Mouse (Mus musculus): ENCODE data around the gene Ilk. TPM values are rescaled to one million over a fixed set of nuclear protein-coding genes. Genes with fewer than 3 reads are reported as not detected.
"Not testable (repeated sequence)": the region's sequence is repeated elsewhere in the genome, so short reads cannot be mapped to it uniquely, and the experiment has no call there.

Ilk gene
- polyA plus RNA-seq, 1 experiment from 2014 or later: 439 TPM

DNA sequence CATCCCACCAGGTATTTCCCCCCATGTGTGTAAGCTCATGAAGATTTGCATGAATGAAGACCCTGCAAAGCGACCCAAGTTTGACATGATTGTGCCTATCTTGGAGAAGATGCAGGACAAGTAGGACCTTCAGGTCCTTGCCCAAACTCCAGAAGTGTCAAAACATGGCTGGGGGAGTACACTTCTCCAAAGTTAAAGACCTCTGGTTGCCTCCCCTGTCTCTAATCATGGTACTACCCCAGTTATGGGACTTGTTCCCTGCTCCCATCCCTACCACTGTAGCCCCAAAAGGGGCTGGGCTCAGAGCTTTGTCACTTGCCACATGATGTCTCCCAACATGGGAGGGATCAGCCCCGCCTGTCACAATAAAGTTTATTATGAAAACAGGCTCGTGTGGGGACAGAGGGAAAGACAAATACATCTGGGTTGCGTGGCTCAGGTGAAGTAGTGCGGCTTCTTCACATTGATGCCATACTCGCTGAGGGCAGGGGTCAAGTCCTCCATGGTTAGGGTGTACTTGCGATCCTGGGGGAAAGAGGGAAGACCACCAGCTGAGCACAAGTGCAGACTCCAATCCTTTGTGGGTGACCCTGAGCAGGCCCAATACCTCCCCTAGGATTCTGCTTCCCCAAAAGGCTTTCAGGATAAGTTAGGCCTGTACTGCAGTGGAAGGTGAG lies 6.3 kb downstream of the Ilk start:
- WGBS: 80% methylated on average over 7 of the region's 7 CpGs
- not testable (repeated sequence) for ATAC-seq (ENCODE audit: low FRiP score, low TSS enrichment); H3K4me2 ChIP-seq (replicated peaks; ENCODE audit: low read depth, low read length); H3K9ac ChIP-seq (replicated peaks; ENCODE audit: low read length); H3K27ac ChIP-seq (ENCODE audit: low read length); H3K27me3 ChIP-seq (ENCODE audit: insufficient read depth, low read length); H3K9me3 ChIP-seq (ENCODE audit: low read length)
- peaks cover 38% of the 10 kb centered on the region for H3K36me3 ChIP-seq (ENCODE audit: insufficient read depth, low read length)
- H3K4me3 ChIP-seq (ENCODE audit: low read length): peak overlapping the region; percentile 86; the same call in 1 of the 2 replicates
- peaks cover 35% of the 10 kb centered on the region for H3K4me1 ChIP-seq (ENCODE audit: insufficient read depth, low read length)

DNA sequence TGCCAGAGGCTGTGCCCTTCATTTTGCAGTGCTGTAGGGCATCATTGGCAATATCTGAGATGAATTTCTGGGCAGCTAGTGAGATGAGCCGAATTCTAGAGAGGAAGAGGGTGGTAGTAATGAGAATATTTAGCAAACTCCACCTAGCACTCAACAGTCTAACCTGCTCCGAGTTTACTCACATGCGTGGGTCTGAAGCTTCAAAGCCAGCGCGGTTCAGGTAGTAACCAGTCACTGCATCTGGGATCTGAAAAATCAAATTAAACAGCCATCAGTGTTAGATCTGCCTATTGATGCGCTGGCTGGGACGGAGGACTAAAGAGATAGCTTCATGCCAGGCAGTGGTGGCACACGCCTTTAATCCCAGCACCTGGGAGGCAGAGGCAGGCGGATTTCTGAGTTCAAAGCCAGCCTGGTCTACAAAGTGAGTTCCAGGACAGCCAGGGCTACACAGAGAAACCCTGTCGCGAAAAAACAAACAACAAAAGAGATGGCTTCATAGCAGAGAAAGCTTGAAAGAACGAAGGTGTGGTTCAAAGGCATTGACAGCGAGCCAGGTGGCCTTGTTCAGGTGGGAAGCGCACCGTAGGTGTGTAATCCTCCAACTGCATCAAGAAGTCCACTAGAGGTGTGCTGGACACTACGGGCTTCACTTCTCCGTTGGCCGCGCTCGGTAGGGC lies 7.0 kb downstream of the Ilk start:
- H3K9me3 ChIP-seq (ENCODE audit: low read length); ATAC-seq (ENCODE audit: low FRiP score, low TSS enrichment); H3K27me3 ChIP-seq (ENCODE audit: insufficient read depth, low read length): not testable (repeated sequence)
- 37% methylated on average over 20 of the region's 20 CpGs for WGBS
- H3K36me3 ChIP-seq (ENCODE audit: insufficient read depth, low read length): peaks cover 40% of the 10 kb centered on the region
- peak overlapping the region; percentile 94 for H3K9ac ChIP-seq (replicated peaks; ENCODE audit: low read length)
- peaks cover 28% of the 10 kb centered on the region for H3K4me1 ChIP-seq (ENCODE audit: insufficient read depth, low read length)
- H3K27ac ChIP-seq (ENCODE audit: low read length): peak overlapping the region; percentile 80; the same call in 1 of the 2 replicates
- peak overlapping the region; percentile 81 for H3K4me2 ChIP-seq (replicated peaks; ENCODE audit: low read depth, low read length)
- peak overlapping the region; percentile 86 for H3K4me3 ChIP-seq (ENCODE audit: low read length)

DNA sequence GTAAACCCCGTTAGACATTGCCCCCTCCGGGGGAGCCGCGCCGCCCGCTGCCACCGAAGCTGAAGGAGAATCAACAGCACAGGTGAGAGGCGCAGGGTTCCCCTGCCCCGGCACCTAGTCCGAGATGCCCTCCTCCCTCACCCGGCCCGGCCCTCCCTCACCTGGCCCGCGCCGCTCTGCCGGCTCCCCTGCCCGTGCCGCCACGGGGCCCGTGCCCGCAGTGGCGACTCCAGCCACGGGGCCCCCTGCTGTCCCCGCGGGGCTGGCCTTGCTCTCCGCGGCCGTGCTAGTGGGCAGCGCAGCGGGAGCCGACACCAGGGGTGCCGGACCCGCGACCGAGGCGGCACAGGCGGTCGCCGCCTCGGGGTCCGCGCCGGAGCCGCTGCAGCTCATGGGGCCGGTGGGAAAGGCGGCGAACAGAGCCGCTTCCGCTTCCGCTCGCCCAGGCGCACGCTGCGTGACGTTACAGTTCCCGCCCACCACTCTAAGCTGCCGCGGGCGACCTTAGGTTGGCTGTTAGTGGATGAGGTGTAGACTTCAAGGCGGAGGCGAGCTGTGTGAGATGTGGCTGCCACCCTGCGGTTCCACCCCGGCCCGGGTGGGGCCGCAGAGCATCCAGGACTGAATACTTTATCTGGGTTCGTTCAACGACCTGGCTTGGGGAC lies 7.7 kb downstream of the Ilk start, which contains the start of gene Taf10:
TSS of gene Taf10 (minus strand) at position 436 of the 665 bp plus-strand sequence.
- no peaks in the 10 kb centered on the region for H3K9me3 ChIP-seq (ENCODE audit: low read length)
- peak within 1 kb of the TSS; percentile 80 for H3K27ac ChIP-seq (ENCODE audit: low read length)
- H3K9ac ChIP-seq (replicated peaks; ENCODE audit: low read length): peak within 1 kb of the TSS; percentile 94
- H3K4me1 ChIP-seq (ENCODE audit: insufficient read depth, low read length): peaks cover 22% of the 10 kb centered on the region
- H3K27me3 ChIP-seq (ENCODE audit: insufficient read depth, low read length): no peaks in the 10 kb centered on the region
- peaks cover 44% of the 10 kb centered on the region for H3K36me3 ChIP-seq (ENCODE audit: insufficient read depth, low read length)
- H3K4me2 ChIP-seq (replicated peaks; ENCODE audit: low read depth, low read length): peak within 1 kb of the TSS; percentile 81
- H3K4me3 ChIP-seq (ENCODE audit: low read length): peak within 1 kb of the TSS; percentile 86
- under 1% methylated on average over 55 of the region's 67 CpGs for WGBS
- ATAC-seq (ENCODE audit: low FRiP score, low TSS enrichment): peak; percentile 98

DNA sequence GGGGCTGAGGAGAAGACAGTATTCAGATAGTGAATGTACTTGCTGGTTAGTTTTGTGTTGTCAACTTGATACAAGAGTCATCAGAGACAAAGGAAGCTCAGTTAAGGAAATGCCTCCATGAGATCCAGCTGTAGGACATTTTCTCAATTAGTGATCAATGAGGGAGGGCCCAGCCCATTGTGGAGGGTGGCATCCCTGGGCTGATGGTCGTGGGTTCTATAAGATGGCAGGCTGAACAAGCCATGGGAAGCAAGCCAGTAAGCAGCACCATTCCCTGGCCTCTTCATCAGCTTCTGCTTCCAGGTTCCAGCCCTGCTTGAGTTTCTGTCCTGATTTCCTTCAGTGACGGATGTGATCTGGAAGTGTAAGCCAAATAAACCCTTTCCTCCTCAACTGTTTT lies 11.4 kb downstream of the Ilk start:
- Histone ChIP-seq H3K27ac (ENCODE audit: low read length) (no peak overlapping the region), H3K9me3 (ENCODE audit: low read length) (no peaks in the 10 kb centered on the region), H3K4me2 (replicated peaks; ENCODE audit: low read depth, low read length) (no peak overlapping the region), H3K27me3 (ENCODE audit: insufficient read depth, low read length) (no peaks in the 10 kb centered on the region), H3K36me3 (ENCODE audit: insufficient read depth, low read length) (peaks cover 16% of the 10 kb centered on the region), H3K4me3 (ENCODE audit: low read length) (no peak overlapping the region), H3K9ac (replicated peaks; ENCODE audit: low read length) (no peak overlapping the region), H3K4me1 (ENCODE audit: insufficient read depth, low read length) (peaks cover 21% of the 10 kb centered on the region)
- ATAC-seq (ENCODE audit: low FRiP score, low TSS enrichment): no peak
- 78% methylated on average over 2 of the region's 2 CpGs for WGBS

DNA sequence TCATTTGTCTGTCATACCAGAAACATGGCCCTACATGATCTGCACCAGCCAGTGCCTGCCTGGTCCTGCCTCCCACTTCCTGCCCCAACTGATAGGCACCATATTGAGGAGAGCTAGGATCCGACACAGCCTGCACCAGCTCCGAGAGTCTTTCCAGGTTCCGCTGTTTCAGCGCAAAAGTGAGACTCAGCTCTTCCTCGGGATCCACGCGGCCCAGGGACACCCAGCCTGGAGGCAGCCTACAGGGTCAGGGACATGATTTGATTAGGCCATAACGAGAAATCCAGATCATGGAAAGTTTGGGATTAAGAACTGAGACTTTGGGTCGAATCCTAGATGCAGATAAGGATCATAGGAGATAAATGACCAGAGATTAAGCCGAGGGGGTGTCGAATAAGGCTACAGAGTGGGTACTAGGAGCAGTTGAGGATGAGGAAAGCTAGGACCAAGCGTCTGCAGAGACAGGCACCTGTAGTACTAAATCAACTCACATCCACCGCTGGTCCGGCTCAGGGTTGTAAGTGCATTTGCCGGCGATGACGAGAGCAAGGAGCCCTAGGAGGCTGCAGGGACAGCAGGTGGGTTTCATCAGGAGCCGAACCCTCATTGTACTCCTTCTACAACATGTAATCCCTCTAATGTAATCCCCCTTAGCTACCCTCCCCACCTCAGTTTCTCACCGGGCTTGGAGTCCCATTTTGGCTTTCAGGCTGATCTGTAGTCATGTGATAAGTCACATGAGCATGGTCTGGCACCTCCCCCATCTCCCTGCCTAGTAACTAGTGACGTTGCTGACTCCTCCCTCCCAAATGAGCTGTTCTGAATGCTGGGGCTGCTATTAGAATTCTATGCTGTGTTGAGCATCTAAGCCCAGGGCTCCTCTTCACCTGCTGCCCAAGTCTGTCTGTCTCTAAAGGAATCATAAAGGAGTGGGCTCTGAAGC lies 15.4 kb downstream of the Ilk start, which contains the start of gene Tpp1:
TSS of gene Tpp1 (minus strand) at position 745 of the 943 bp plus-strand sequence.
- Histone ChIP-seq H3K4me3 (ENCODE audit: low read length) (peak within 1 kb of the TSS; percentile 64), H3K9ac (replicated peaks; ENCODE audit: low read length) (peak within 1 kb of the TSS; percentile 80), H3K36me3 (ENCODE audit: insufficient read depth, low read length) (peaks cover 40% of the 10 kb centered on the region), H3K4me1 (ENCODE audit: insufficient read depth, low read length) (peaks cover 9% of the 10 kb centered on the region), H3K27ac (ENCODE audit: low read length) (0 out of 2 replicates have a peak within 1 kb of the TSS, but pooled peaks have one; percentile 20), H3K27me3 (ENCODE audit: insufficient read depth, low read length) (no peaks in the 10 kb centered on the region), H3K9me3 (ENCODE audit: low read length) (no peaks in the 10 kb centered on the region), H3K4me2 (replicated peaks; ENCODE audit: low read depth, low read length) (peak within 1 kb of the TSS; percentile 88)
- WGBS: 20% methylated on average over 20 of the region's 20 CpGs
- peak; percentile 94 for ATAC-seq (ENCODE audit: low FRiP score, low TSS enrichment)

DNA sequence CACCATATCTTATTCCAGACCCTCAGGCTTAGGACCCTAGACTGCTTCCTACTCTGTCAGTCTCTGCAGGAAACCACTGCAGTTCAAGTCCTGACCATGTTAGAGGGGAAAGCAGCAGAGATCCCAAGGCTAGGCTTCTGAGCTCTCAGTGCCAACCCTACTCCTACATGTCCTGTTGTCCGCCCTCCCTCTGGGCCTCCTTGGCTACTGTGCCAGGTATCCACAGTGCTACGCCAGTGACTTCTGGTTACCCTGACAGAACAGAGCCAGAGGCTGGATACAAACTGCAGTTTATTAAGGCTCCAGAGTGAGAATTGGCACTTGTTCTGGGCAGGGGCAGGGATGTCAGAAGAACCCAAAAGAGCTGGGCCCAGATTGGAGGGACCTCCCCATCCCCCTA lies 16.3 kb downstream of the Ilk start:
- ATAC-seq (ENCODE audit: low FRiP score, low TSS enrichment): peak; percentile 16
- Histone ChIP-seq H3K4me2 (replicated peaks; ENCODE audit: low read depth, low read length) (no peak overlapping the region), H3K27ac (ENCODE audit: low read length) (no peak overlapping the region), H3K9me3 (ENCODE audit: low read length) (no peaks in the 10 kb centered on the region), H3K4me1 (ENCODE audit: insufficient read depth, low read length) (peaks cover 9% of the 10 kb centered on the region), H3K4me3 (ENCODE audit: low read length) (no peak overlapping the region), H3K27me3 (ENCODE audit: insufficient read depth, low read length) (no peaks in the 10 kb centered on the region), H3K9ac (replicated peaks; ENCODE audit: low read length) (no peak overlapping the region), H3K36me3 (ENCODE audit: insufficient read depth, low read length) (peaks cover 49% of the 10 kb centered on the region)
- 93% methylated on average over 2 of the region's 2 CpGs for WGBS

DNA sequence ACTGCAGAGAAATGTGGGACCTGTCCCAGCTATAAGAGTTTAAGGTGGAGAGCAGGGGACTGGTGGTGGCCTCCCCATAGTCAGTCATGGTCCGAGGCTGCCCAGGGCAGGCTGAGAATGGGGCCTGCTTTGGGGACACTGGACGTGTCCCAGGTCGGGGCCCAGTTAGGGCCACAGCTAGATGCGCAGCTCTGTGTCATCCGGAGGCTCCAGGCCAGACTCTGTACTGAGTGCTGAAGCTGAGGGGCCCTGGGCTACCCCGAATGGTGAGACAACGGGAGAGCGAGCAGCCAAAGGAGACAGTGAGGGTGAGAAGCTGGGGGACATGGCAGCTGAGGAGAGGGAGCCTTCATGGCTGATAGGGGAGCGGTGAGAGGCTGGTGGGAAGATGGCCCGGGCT lies 16.9 kb downstream of the Ilk start:
- Histone ChIP-seq H3K36me3 (ENCODE audit: insufficient read depth, low read length) (peaks cover 51% of the 10 kb centered on the region), H3K9ac (replicated peaks; ENCODE audit: low read length) (no peak overlapping the region), H3K4me3 (ENCODE audit: low read length) (no peak overlapping the region), H3K9me3 (ENCODE audit: low read length) (no peaks in the 10 kb centered on the region), H3K27ac (ENCODE audit: low read length) (no peak overlapping the region), H3K4me1 (ENCODE audit: insufficient read depth, low read length) (peaks cover 9% of the 10 kb centered on the region), H3K27me3 (ENCODE audit: insufficient read depth, low read length) (no peaks in the 10 kb centered on the region), H3K4me2 (replicated peaks; ENCODE audit: low read depth, low read length) (no peak overlapping the region)
- 91% methylated on average over 10 of the region's 10 CpGs for WGBS
- ATAC-seq (ENCODE audit: low FRiP score, low TSS enrichment): no peak

DNA sequence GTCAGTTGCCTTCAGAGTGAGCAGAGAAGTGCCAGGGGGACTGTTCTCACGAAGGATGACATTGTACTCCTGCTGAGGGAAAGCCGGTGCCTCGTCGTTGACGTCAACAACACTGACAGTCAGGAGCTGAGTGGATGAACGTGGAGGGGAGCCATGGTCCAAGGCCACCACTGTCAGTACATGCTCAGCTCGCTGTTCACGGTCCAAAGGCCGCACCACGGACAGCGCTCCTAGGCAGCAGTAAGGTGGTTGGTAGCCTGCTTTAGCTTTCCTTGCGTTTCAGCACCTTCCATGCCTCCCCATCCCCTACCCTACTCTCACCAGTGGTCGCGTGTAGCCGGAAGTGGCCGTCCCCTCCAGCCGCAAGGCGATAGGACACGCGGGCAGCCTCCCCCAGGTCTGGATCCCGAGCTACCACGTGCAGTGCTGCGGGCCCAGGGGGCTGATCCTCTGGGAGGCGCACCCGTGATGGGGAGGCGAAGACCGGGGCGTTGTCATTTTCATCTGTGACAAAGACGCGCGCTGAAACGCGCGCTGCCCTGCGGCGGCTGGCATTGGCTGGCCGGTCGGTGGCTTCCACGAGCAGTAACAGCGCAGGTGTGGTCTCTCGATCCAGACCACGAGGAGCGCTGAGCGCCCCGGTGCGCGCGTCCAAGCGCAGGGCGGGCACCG lies 25.6 kb downstream of the Ilk start:
- no peak overlapping the region for H3K27ac ChIP-seq (ENCODE audit: low read length)
- ATAC-seq (ENCODE audit: low FRiP score, low TSS enrichment): 0 out of 2 replicates have a peak, but pooled peaks have one; percentile 36
- H3K9me3 ChIP-seq (ENCODE audit: low read length): no peaks in the 10 kb centered on the region
- peak overlapping the region; percentile 41 for H3K4me2 ChIP-seq (replicated peaks; ENCODE audit: low read depth, low read length)
- WGBS: 44% methylated on average over 51 of the region's 51 CpGs
- H3K9ac ChIP-seq (replicated peaks; ENCODE audit: low read length): no peak overlapping the region
- peaks cover 80% of the 10 kb centered on the region for H3K36me3 ChIP-seq (ENCODE audit: insufficient read depth, low read length)
- H3K27me3 ChIP-seq (ENCODE audit: insufficient read depth, low read length): no peaks in the 10 kb centered on the region
- H3K4me1 ChIP-seq (ENCODE audit: insufficient read depth, low read length): no peaks in the 10 kb centered on the region
- H3K4me3 ChIP-seq (ENCODE audit: low read length): peak overlapping the region; percentile 13; the same call in 1 of the 2 replicates
